Mouse (Mus musculus): ENCODE measurements at regions not wholly inside any gene's neighbourhood (a gene's known extent, or its start where the extent isn't known, plus 50 kb on each side); places are given as distances from the start of the nearest gene placed in this dataset.

- no peak for DNase-seq (ENCODE audit: low spot score in 2 of 2)
Observed at GRCm38 (mm10) chr4:131488246-131488645, 349.8 kb downstream of the Ptpru start.

- no peak for DNase-seq (ENCODE audit: low spot score in 2 of 2)
Observed at GRCm38 (mm10) chr4:131489056-131489455, 349.0 kb downstream of the Ptpru start.

- DNase-seq (ENCODE audit: low spot score in 2 of 2): no peak
Observed at GRCm38 (mm10) chr4:131491960-131492359, 346.1 kb downstream of the Ptpru start.

- DNase-seq (ENCODE audit: low spot score in 2 of 2): no peak
Observed at GRCm38 (mm10) chr4:131493726-131494125, 344.4 kb downstream of the Ptpru start.

- no peak for DNase-seq (ENCODE audit: low spot score in 2 of 2)
Observed at GRCm38 (mm10) chr4:131496900-131497299, 341.2 kb downstream of the Ptpru start.

GRCm38 (mm10) chr4:131500928-131501650 is 337.0 kb downstream of the Ptpru start:
- DNase-seq (ENCODE audit: low spot score in 2 of 2): peak; percentile 50 to 53

GRCm38 (mm10) chr4:131508154-131508553 is 329.9 kb downstream of the Ptpru start:
- DNase-seq (ENCODE audit: low spot score in 2 of 2): peak in 1 of 2 experiments; percentile 26

- no peak for DNase-seq (ENCODE audit: low spot score in 2 of 2)
Observed at GRCm38 (mm10) chr4:131511586-131511985, 326.5 kb downstream of the Ptpru start.

GRCm38 (mm10) chr4:131512768-131513167 is 325.3 kb downstream of the Ptpru start:
- DNase-seq (ENCODE audit: low spot score in 2 of 2): no peak

- DNase-seq (ENCODE audit: low spot score in 2 of 2): no peak
Observed at GRCm38 (mm10) chr4:131520636-131521306, 317.3 kb downstream of the Ptpru start.

GRCm38 (mm10) chr4:131521307-131521651 is 316.8 kb downstream of the Ptpru start:
- DNase-seq (ENCODE audit: low spot score in 2 of 2): peak; percentile 15 to 39

- no peak for DNase-seq (ENCODE audit: low spot score in 2 of 2)
Observed at GRCm38 (mm10) chr4:131525236-131525635, 312.9 kb downstream of the Ptpru start.

GRCm38 (mm10) chr4:131530491-131530890 is 307.6 kb downstream of the Ptpru start:
- no peak for DNase-seq (ENCODE audit: low spot score in 2 of 2)

GRCm38 (mm10) chr4:131531003-131531402 is 307.1 kb downstream of the Ptpru start:
- DNase-seq (ENCODE audit: low spot score in 2 of 2): no peak

GRCm38 (mm10) chr4:131534831-131535230 is 303.3 kb downstream of the Ptpru start:
- no peak for DNase-seq (ENCODE audit: low spot score in 2 of 2)

GRCm38 (mm10) chr4:131538237-131538636 is 299.9 kb downstream of the Ptpru start:
- DNase-seq (ENCODE audit: low spot score in 2 of 2): no peak

GRCm38 (mm10) chr4:131546422-131547200 is 291.5 kb downstream of the Ptpru start:
- no peak for DNase-seq (ENCODE audit: low spot score in 2 of 2)

- DNase-seq (ENCODE audit: low spot score in 2 of 2): no peak
Observed at GRCm38 (mm10) chr4:131549581-131549980, 288.5 kb downstream of the Ptpru start.

GRCm38 (mm10) chr4:131558513-131558912 is 279.6 kb downstream of the Ptpru start:
- DNase-seq (ENCODE audit: low spot score in 2 of 2): no peak

GRCm38 (mm10) chr4:131563851-131564250 is 274.2 kb downstream of the Ptpru start:
- DNase-seq (ENCODE audit: low spot score in 2 of 2): no peak

- no peak for DNase-seq (ENCODE audit: low spot score in 2 of 2)
Observed at GRCm38 (mm10) chr4:131565203-131565602, 272.9 kb downstream of the Ptpru start.

- DNase-seq (ENCODE audit: low spot score in 2 of 2): no peak
Observed at GRCm38 (mm10) chr4:131567241-131567640, 270.8 kb downstream of the Ptpru start.

GRCm38 (mm10) chr4:131569156-131569555 is 268.9 kb downstream of the Ptpru start:
- DNase-seq (ENCODE audit: low spot score in 2 of 2): no peak

Data from right cerebral cortex, postnatal 36 days (tissue).